Mouse (Mus musculus) lung, adult 10 weeks (tissue): ENCODE data around the gene Prps1. TPM values are rescaled to one million over a fixed set of nuclear protein-coding genes. Genes with fewer than 3 reads are reported as not detected.

Experiments used
- polyA plus RNA-seq: library from polyadenylated mRNA; stranded (reverse); fragments of 350-450 nt; fragmentation: Illumina TruSeq; extraction: RNeasy Lipid Tissue Mini Kit (QIAGEN cat#74804); gene quantifications from one replicate; pipeline ENCODE4 v1.2.3, GENCODE M21; 2014; ENCODE audit warnings: low read depth, low replicate concordance; ENCODE audit not compliant: insufficient read depth

Prps1 gene
- polyA plus RNA-seq = 24.2 TPM

GRCm38 (mm10) chrX:140456279-140456731 lies at the start of gene Prps1:
TSS of gene Prps1 (plus strand) at chrX:140456613.

Other genes with a start within 250 kb of the Prps1 start
- not detected for gene Frmpd3, start 114.3 kb upstream of the Prps1 start, polyA plus RNA-seq
- 224 TPM for gene Tsc22d3, start 144.0 kb downstream of the Prps1 start, polyA plus RNA-seq
- gene Mid2, start 208.0 kb downstream of the Prps1 start, polyA plus RNA-seq = 12.2 TPM